Mouse (Mus musculus): Measurements from ENCODE around the gene Ncoa4. TPM values are rescaled to one million over a fixed set of nuclear protein-coding genes. Genes with fewer than 3 reads are reported as not detected.
"Not testable (repeated sequence)": the region's sequence is repeated elsewhere in the genome, so short reads cannot be mapped to it uniquely, and the experiment has no call there.

Ncoa4 gene
- polyA plus RNA-seq, 2 experiments from 2014 or later = 94.6 to 95.8 TPM

- ATAC-seq = no peak
These were observed 1.6 kb downstream of the Ncoa4 start for GRCm38 (mm10) chr14:32161090-32161885.

- no peak for ATAC-seq
These were observed 2.6 kb downstream of the Ncoa4 start for GRCm38 (mm10) chr14:32162231-32162630.

- no peak for ATAC-seq
These were observed 3.7 kb downstream of the Ncoa4 start for GRCm38 (mm10) chr14:32163203-32163888.

- ATAC-seq = no peak
These were observed 4.7 kb downstream of the Ncoa4 start for GRCm38 (mm10) chr14:32164173-32165051.

- peak; percentile 85 for ATAC-seq
These were observed 5.8 kb downstream of the Ncoa4 start for GRCm38 (mm10) chr14:32165278-32166061.

- no peak for ATAC-seq
These were observed 6.4 kb downstream of the Ncoa4 start for GRCm38 (mm10) chr14:32166062-32166441.

- no peak for ATAC-seq
These were observed 7.2 kb downstream of the Ncoa4 start for GRCm38 (mm10) chr14:32166840-32167239.

GRCm38 (mm10) chr14:32167326-32167725, 7.7 kb downstream of the Ncoa4 start:
- no peak for ATAC-seq

GRCm38 (mm10) chr14:32168653-32169231, 9.1 kb downstream of the Ncoa4 start:
- no peak for ATAC-seq

- no peak for ATAC-seq
These were observed 10.5 kb downstream of the Ncoa4 start for GRCm38 (mm10) chr14:32170137-32170536.

- ATAC-seq = no peak
These were observed 15.6 kb downstream of the Ncoa4 start for GRCm38 (mm10) chr14:32175310-32175709.

- ATAC-seq = not testable (repeated sequence)
These were observed 16.9 kb downstream of the Ncoa4 start for GRCm38 (mm10) chr14:32176590-32176989.

- no peak for ATAC-seq
These were observed 19.9 kb downstream of the Ncoa4 start for GRCm38 (mm10) chr14:32179393-32180195.

GRCm38 (mm10) chr14:32180861-32181260, 21.2 kb downstream of the Ncoa4 start:
- ATAC-seq = no peak

- no peak for ATAC-seq
These were observed 24.2 kb downstream of the Ncoa4 start for GRCm38 (mm10) chr14:32183846-32184245.

GRCm38 (mm10) chr14:32190627-32191391, 31.1 kb downstream of the Ncoa4 start:
- ATAC-seq = no peak

- no peak for ATAC-seq
These were observed 32.3 kb downstream of the Ncoa4 start for GRCm38 (mm10) chr14:32191926-32192325.

- ATAC-seq = peak; percentile 59
These were observed 32.8 kb downstream of the Ncoa4 start for GRCm38 (mm10) chr14:32192437-32192836.

GRCm38 (mm10) chr14:32193557-32193956, 33.9 kb downstream of the Ncoa4 start:
- ATAC-seq = not testable (repeated sequence)

- peak; percentile 41 for ATAC-seq
These were observed 41.7 kb downstream of the Ncoa4 start for GRCm38 (mm10) chr14:32201354-32201753.
